Mouse (Mus musculus) adipocyte (in vitro differentiated cells): Measurements from ENCODE around the gene Depp1.

Source experiments
- DNase-seq: peaks from one replicate; pipeline ENCODE4 v3.0.0-alpha.2; 2016; ENCODE audit warnings: low spot score

Gene Depp1

DNA sequence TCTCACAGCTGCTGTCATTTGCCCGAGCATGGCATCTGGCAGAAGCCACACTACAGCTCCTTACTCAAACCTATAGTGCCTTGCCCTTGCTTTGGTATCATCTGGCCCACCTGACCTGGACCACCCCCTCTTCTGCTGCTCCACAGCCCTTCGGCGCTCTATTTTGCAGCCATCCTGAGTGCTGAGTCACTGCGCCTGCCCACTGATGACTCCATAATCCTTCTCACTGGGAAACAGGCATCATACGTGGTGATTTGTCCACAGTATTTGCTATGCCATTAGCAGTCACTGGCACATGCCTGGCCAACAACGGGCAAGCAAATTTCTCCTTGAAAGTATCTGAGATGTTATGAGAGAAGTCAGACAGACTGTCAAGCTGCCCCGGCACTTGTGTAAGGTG lies 598 bp upstream of the Depp1 start:
- no peak for DNase-seq

DNA sequence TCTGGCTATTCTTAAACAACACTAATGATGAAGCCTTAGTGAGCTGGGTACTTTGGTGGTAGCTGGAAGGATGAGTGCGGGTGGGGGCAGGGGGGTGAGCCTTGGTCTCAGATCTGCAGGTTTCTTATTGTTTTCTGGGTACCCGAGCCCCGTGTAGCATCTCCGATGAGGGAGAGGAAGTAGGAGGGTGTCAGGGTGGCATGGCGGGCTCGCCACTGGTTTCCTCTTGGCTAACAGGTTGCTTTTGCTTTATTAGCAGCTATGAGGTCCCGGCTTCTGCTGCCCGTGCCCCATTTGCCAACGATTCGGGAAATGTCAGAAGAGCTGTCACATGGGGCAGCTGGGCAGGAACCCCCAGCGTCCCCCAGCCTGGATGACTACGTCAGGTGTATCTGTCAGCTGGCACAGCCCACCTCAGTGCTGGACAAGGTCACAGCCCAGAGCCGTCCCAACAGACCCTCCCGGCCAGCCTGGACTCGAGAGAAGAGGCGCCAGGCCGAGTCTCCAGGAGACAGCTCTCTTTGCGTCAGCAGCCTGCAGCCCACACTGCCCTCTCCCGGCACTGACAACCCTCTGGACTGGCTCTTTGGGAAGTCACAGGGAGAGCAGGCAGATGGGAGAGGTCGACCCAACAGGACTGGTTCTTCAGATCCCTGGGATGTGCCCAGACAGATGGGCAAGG lies 1.2 kb downstream of the Depp1 start:
- no peak for DNase-seq

GRCm38 (mm10) chr6:116653191-116653590 lies 2.8 kb downstream of the Depp1 start:
- no peak for DNase-seq

DNA sequence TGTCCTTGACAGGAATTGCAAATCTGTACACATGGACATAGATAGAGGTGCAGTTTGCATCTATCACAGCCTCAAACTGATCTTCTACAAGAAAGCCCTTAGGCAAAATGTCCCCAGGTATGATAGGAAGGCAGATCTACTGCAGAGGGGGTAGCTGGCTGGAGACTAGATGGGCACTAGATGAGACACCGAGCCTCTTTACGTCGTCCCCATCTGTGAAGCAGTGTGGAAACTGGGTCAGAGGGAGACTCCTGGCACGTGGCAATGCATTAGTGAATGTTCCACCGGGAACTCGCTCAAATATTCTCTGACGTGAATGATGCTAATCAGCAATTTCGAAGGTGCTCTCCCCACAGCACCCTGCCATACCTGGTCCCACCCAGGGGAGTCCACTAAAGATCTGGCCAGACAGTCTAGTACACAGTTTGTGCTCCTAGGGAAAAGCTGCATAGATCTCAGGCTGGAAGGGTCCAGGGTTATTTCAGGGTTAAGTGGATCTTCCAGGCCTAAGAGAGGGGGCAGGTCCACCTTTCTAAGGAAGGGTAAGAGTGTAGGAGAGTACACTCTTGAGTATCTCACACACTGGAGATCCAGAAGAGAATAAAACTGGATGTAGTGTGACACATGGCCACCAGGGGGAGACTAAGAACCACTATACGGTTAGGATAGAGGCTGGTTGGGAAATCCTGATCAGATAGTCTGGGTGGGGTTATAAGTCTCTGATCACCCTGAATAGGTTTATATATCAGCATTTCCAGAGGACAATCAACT lies 3.5 kb downstream of the Depp1 start:
- peak; percentile 84 for DNase-seq

DNA sequence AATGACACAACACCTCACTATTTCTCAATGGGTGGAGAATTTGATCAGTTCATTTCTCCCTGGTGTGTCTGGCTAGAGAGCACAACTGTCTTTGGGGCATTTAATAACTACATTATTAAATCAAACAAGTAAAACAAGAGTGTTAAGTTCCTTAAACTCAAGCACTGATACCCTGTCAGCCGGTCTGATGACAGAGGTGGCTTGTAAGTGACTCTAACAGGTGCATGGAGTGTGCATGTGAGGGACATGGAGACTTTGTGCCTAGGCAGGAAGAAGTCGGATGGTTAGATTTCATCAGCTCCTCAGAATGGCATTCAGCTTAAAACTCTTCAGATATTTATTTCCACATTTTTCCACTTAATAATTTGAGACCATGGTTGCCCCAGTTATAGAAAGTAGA lies 13.0 kb downstream of the Depp1 start:
- DNase-seq, result no peak

DNA sequence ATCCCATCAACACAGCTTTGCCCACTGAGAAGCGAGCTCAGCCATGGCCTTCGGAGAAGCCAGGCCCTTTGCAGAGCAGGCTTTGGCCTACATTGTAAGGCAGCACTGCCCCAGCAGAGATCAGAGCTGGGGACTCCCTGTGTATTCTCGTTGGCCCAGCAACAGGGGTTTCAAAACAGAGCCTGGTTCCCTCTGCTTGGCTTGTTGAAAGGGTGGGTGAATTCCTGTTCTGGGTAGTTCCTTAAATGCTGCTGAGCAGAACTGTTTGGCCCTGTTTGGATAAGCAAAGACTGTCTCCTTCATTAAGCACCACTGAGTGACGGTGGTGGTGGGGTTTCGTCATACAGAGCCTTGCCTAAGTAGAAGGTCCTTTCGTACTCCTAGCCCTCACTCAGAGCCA lies 13.6 kb downstream of the Depp1 start:
- DNase-seq, result no peak

GRCm38 (mm10) chr6:116664830-116665229 lies 14.4 kb downstream of the Depp1 start:
- no peak for DNase-seq

DNA sequence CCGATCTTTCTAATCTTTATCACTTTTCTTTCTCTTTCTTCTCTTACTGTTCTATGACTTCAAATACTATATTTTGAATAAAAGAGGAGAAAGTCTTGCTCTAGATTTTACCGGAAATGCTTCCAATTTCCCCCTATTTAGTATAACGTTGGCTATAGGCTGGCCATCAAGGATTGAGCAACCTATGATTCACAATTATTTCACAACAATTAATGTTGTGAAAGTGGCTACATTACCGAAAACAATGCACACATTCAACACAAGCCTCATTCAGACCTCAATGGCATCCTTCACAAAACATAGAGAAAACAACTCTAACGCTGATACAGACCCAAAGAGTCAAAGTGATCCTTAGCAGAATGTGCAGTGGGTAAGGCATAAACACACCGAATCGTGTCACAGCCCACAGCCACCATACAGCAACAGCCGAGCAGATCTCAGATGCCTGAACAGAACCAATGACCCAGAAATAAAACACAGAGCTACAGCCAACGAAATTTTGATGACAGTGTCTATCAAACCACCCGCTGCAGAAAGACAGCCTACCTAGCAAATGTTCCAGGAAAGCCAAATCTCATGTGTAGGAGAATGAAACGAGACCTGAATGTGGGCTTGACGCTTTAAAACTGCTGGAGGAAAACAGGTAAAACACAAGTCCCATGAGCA lies 15.8 kb downstream of the Depp1 start:
- no peak for DNase-seq

DNA sequence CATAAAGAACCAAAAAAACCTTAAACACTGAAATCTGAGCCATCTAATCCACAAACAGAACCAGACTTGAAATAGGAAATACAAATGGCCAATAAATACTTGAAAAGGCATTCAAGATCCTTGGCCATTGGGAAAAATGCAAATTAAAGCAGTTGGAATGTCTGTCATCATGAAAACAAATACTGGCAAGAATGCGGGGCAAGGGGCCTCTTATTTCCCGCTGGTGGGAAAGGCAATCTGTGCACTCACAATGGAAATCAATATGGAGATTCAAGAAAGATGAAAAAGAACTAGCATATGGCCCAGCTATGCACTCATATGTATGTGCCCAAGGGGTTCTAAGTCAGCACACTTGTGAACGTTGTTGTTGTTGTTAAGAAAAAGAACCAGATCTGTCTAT lies 16.5 kb downstream of the Depp1 start:
- no peak for DNase-seq

DNA sequence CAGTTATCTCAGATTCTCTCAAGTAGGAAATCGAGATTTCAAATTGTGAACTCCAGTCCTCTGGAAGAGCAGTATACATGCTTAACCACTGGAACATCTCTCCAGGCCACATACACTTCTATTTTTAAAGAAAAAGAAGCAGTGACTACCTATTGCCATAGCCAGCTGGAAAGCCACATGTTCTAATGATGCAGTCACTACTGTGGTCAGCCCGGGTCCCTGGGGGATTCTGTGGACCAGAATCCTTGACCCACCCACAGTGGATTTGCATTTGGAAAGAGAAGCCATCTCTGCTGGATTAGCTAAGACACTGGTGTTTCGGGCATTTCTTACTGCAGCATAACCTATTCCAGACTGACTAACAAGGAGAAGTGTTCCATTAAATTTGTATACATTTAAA lies 17.0 kb downstream of the Depp1 start:
- no peak for DNase-seq

- no peak for DNase-seq
Observed at GRCm38 (mm10) chr6:116668682-116669470, 18.5 kb downstream of the Depp1 start.

GRCm38 (mm10) chr6:116670144-116670543 lies 19.7 kb downstream of the Depp1 start:
- peak; percentile 66 for DNase-seq

- DNase-seq, result no peak
Observed at GRCm38 (mm10) chr6:116671031-116671430, 20.6 kb downstream of the Depp1 start.

DNA sequence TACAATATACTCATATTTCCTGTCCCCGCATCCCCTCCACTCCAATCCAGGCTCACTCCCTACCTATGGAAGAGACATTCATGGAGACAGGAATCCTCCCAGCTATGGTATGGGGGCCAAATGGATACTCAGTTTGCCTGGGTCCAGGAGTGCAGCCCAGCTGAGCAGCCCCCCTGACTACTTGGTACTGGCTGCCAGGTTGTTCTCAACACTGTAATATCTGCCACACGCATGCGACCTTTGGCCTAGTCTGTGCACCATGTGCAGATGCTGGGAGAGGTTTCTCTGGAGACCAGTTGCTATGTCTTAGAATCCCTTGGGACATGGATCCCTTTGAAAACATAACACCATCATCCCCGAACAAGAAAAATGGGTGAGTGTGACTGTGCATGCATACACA lies 21.4 kb downstream of the Depp1 start:
- no peak for DNase-seq

DNA sequence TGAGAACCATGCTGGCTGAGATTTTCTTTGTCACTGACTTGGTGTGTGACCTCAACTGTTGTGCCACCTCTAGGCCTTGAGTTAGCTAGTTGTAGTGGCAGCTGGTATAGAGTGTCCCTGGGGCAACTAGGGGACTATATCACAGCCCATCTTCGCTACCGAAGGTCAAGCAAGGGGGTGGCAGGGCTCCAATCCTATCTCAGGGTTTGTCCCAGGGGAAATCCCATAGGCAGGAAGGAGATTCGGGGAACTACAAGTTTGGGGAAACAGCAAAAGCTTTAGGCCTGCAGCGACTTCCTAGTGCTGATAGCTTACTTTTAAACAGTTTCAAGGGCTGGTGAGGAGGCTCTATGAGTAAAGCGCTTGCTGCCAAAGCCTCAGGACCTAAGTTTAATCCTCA lies 21.9 kb downstream of the Depp1 start:
- DNase-seq, result no peak

- DNase-seq, result no peak
Observed at GRCm38 (mm10) chr6:116673471-116674282, 23.3 kb downstream of the Depp1 start, which contains the start of gene Rassf4. Gene Rassf4 (minus strand): TSS chr6:116673952.

- DNase-seq, result no peak
Observed at GRCm38 (mm10) chr6:116674283-116674886, 24.0 kb downstream of the Depp1 start.

DNA sequence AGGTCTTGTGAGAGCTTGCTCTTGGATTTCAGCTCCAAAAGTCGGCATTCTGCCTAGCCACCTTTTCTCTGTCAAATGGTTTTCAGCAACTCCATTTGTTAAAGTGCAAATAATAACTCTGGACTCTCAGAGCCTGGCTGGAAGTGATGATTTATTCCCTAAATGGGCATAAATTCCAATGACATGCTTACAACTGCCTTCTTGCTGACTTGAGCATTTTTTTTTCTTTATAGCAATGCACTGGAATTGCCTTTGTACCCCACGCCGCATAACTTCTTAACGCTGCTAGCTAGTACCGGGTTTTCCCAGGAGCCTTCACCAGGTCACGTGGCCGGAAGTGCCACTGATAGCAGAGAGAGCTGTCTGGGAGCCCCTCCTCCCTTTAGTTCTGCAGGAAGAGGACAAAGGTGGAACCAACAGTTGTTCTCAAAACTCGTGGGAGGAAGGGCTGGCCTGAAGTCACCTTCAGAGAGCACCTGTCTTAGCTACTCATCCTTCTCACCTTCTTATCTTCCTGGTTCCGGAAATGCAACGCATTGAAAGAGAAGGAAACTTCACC lies 26.0 kb downstream of the Depp1 start:
- no peak for DNase-seq

DNA sequence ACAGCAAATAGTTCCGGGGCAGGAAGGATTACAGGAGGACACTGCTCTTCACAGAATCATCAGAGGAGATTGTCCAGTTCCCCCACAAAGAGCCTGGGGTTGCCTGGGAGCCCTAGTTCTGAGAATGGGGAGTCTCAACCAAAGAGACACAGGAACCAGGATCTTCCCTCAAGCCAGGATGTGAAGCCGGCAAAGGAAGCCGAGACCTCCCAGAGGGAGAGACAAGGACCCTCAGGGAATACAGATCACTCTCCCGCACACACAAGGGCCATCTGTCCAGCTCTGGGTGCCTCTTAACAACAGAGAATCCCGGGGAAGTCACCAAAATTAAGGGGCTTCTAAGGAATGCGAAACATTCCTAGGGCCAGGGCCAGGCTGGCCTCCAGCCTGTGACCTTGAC lies 26.9 kb downstream of the Depp1 start:
- no peak for DNase-seq

DNA sequence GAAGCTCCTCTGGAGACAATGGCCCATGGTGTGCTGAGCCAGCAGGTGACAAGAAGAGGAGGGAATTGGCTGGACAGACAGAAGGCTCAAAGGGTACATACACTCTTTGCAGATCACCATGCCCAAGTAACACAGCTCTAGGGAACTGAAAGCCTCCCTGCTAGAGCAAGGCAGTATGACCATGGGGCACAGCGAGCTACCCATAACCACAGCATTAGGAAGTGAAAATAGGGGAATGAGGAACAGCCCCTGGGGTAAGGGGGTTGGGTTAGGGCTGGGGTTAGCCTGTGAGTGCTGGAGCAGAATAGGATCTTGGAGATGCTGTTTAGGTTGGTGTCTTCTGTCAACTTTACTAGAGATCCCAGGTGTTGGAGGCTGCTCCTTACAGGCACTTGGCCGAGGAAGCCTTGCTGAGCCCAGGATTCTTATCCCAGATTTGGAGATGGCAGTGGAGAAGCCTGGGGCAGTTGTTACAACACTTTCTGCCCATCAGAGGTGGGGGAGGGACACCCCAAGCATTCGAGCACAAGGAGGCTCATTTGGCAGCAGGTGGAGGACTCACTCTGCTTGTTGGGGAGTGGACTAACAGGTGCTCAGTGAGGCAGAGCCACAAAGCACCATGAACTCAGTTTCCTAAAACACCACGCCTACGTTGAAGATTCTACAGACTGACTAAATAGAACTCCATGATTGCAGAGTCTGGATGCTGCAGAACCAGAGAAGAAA lies 29.3 kb downstream of the Depp1 start:
- no peak for DNase-seq
